Comparison of ENCODE assay signal across 35 mouse cellular contexts in the genomic region with DNA sequence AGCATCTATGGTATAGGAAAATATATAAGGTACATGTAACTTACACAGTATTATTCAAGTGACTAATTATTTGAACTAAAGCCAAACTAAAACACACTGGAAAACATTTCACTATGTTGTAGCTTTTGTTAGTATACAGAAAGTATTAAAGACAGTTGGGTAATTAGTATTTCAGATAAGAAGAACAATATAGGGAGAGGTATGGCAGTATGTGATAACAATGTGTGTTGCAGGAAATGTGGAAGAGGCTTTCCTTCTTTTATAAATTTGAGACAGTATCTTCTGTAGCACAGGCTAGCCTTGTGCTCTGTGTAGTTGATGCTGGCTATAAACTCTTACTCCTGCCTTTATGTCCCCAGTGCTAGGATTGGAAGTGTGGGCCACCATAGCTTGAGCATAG. TPM values are rescaled to one million over a fixed set of nuclear protein-coding genes. Genes with fewer than 3 reads are reported as not detected.
"Had no signal": no experiment of that assay in that cellular context is flagged by ENCODE, and none has a peak within 500 bp of the region (broad histone marks: within the 10 kb centered on the region; RNA-seq: fewer than 3 reads in every experiment).

No protein-coding gene starts in this region.

- H3K27ac ChIP-seq: heart, embryonic 13.5 days; heart, embryonic 15.5 days; hindbrain, embryonic 10.5 days; hindbrain, embryonic 12.5 days; hindbrain, embryonic 13.5 days; hindbrain, embryonic 14.5 days; hindbrain, embryonic 15.5 days; hindbrain, postnatal 0 days; intestine, embryonic 15.5 days; kidney, embryonic 15.5 days; kidney, postnatal 0 days; layer of hippocampus, adult 2 months; left cerebral cortex, adult 2 months had no signal

- H3K4me1 ChIP-seq: heart, embryonic 12.5 days; heart, embryonic 13.5 days; heart, embryonic 15.5 days; hindbrain, embryonic 10.5 days; hindbrain, embryonic 12.5 days; hindbrain, embryonic 13.5 days; hindbrain, embryonic 15.5 days; intestine, embryonic 15.5 days had no signal

- H3K27me3 ChIP-seq: heart, embryonic 12.5 days; heart, embryonic 13.5 days; heart, embryonic 15.5 days; hindbrain, embryonic 12.5 days; hindbrain, embryonic 13.5 days; hindbrain, embryonic 15.5 days; intestine, embryonic 15.5 days; kidney, embryonic 15.5 days had no signal

- DNase-seq: heart, postnatal 10 days; heart, postnatal 14 days; heart, postnatal 36 days; heart, postnatal 4 days; kidney, adult 11 months; kidney, adult 18-20 months; kidney, adult 2 months; kidney, adult 8-10 months; kidney, adult 9 months; kidney, postnatal 10 days; kidney, postnatal 14 days; kidney, postnatal 25 days; kidney, postnatal 36 days; kidney, postnatal 4 days; layer of hippocampus, adult 9-11 months; layer of hippocampus, postnatal 36 days had no signal

- ATAC-seq: hindbrain, embryonic 16.5 days; hindbrain, postnatal 0 days; inflammation-experienced regulatory T-cells, adult 6 months; intestine, embryonic 15.5 days; intestine, embryonic 16.5 days; intestine, postnatal 0 days had no signal

- H3K4me2 ChIP-seq: heart, embryonic 12.5 days; heart, embryonic 13.5 days; heart, embryonic 15.5 days; hindbrain, embryonic 12.5 days; hindbrain, embryonic 13.5 days; hindbrain, embryonic 14.5 days; hindbrain, embryonic 15.5 days; intestine, embryonic 15.5 days; kidney, embryonic 15.5 days had no signal

- H3K9me3 ChIP-seq: heart, embryonic 12.5 days; heart, embryonic 13.5 days; heart, embryonic 15.5 days; hindbrain, embryonic 10.5 days; hindbrain, embryonic 12.5 days; hindbrain, embryonic 13.5 days; hindbrain, embryonic 15.5 days; intestine, embryonic 15.5 days; kidney, embryonic 15.5 days had no signal

- H3K9ac ChIP-seq: heart, embryonic 12.5 days; heart, embryonic 13.5 days; heart, embryonic 15.5 days; hindbrain, embryonic 12.5 days; hindbrain, embryonic 13.5 days; hindbrain, embryonic 14.5 days; hindbrain, embryonic 15.5 days; intestine, embryonic 15.5 days; kidney, embryonic 15.5 days had no signal

- H3K4me3 ChIP-seq: heart, embryonic 12.5 days; heart, embryonic 13.5 days; heart, embryonic 15.5 days; hindbrain, embryonic 10.5 days; hindbrain, embryonic 12.5 days; hindbrain, embryonic 13.5 days; hindbrain, embryonic 15.5 days; intestine, embryonic 15.5 days; kidney, embryonic 15.5 days; layer of hippocampus, adult 2 months; left cerebral cortex, adult 2 months had no signal

RNA-seq across cellular contexts. Expression of a gene that starts 35.8 kb away (rescaled TPM):
- total RNA-seq: hematopoietic stem cell, adult 5-6 weeks had no signal
- polyA plus RNA-seq: inflammation-experienced regulatory T-cells, adult 6 months had no signal
